Mouse (Mus musculus) brown adipose tissue, adult 24 weeks (tissue): ENCODE measurements around the gene Rph3al. TPM values are rescaled to one million over a fixed set of nuclear protein-coding genes. Genes with fewer than 3 reads are reported as not detected.

ENCODE experiments used
- H3K27ac ChIP-seq: fragments of 200-500 bp; replicated peaks from 2 replicates; pipeline ENCODE4 v1.5.1; 2012; ENCODE audit warnings: low read depth, mild to moderate bottlenecking, low read length
- H3K4me1 ChIP-seq: fragments of 200-500 bp; 2 replicates; pipeline ENCODE4 v1.6.1; 2012; ENCODE audit warnings: low read length, mixed read lengths; ENCODE audit not compliant: control insufficient read depth, insufficient read depth, insufficient read length
- H3K4me3 ChIP-seq: fragments of 200-500 bp; 2 replicates; pipeline ENCODE4 v1.5.1; 2012; ENCODE audit warnings: low read depth, mild to moderate bottlenecking, low read length, moderate library complexity; ENCODE audit not compliant: insufficient read depth
- polyA plus RNA-seq: library from polyadenylated mRNA; stranded (reverse); fragments of >200 nt; gene quantifications from 2 replicates; pipeline ENCODE4 v1.2.4, GENCODE M21; 2012; ENCODE audit not compliant: missing spikeins, insufficient read depth, insufficient read length

Rph3al gene
- polyA plus RNA-seq: 1.9 and 2.8 TPM in 2 replicates

GRCm38 (mm10) chr11:75938379-75938906 lies at the start of gene Rph3al:
Rph3al (minus strand) TSS chr11:75938429.
- no peak within 1 kb of the TSS for H3K4me3 ChIP-seq
- H3K27ac ChIP-seq: peak within 1 kb of the TSS; percentile 99

DNA sequence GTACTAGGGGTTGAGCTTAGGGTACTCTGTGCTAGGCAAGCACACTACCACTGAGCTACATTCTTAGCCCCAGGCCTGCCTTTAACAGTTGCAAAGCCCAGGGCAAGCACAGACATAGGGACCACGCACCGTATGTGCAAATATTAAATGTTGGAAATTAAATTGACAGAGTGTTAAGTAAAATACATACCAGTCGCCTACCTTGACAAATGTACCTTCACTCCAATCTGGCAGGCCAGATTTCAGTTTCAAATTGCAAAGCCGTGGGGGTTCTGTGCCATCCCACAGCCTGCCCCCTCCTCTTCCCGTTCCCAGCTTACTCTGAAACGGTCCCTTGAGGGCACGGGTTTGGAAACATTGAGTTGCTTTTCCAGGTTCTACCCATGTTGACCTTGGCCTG lies 47.7 kb upstream of the Rph3al start:
- Histone ChIP-seq H3K4me3 (no peak overlapping the region), H3K4me1 (no peaks in the 10 kb centered on the region), H3K27ac (no peak overlapping the region)

More at GRCm38 (mm10) chr11:75938379-75938906, at the start of gene Rph3al:
- H3K4me1 ChIP-seq: peaks cover 33% of the 10 kb centered on the region

DNA sequence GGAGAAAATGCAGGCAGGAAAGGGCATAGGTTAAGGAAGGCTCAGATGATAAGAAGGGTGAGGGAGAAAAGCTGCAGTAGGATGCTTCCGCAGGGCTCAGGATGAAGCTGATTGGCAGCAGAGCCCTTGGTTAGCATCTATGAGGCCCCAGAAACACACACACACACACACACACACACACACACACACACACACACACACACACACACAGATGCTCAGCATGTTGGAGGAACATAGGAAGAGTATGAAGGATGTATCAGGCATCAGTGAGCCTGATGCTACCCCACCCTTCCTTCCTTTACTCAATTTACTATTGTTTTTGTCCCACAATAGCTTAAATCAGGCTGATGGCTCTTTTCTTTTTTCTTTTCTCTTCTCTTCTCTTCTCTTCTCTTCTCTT lies 46.4 kb upstream of the Rph3al start:
- no peaks in the 10 kb centered on the region for H3K4me1 ChIP-seq
- H3K27ac ChIP-seq: no peak overlapping the region
- no peak overlapping the region for H3K4me3 ChIP-seq

- no peak overlapping the region for H3K4me3 ChIP-seq
- H3K27ac ChIP-seq: no peak overlapping the region
- no peaks in the 10 kb centered on the region for H3K4me1 ChIP-seq
These were observed 45.0 kb upstream of the Rph3al start for GRCm38 (mm10) chr11:75983194-75983593.

GRCm38 (mm10) chr11:75980413-75980812 lies 42.2 kb upstream of the Rph3al start:
- no peak overlapping the region for H3K27ac ChIP-seq
- no peaks in the 10 kb centered on the region for H3K4me1 ChIP-seq
- no peak overlapping the region for H3K4me3 ChIP-seq

DNA sequence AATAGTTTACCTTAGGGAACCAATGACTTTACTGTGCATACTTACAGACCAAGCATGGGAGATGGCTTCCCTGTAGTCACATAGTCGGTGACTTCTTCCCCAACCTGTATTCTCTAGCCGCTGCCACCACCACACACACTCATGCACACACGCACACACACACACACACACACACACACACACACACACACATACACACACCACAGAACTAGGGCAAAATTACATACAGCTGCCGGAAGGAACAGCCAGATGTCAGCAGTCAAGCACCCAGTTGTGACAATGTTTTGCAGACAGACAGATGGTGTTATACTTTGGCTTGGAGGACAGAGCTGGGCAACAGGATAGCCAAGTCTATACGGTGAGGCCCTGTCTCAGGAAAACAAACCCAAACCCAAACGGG lies 39.8 kb upstream of the Rph3al start:
- Histone ChIP-seq H3K4me3 (no peak overlapping the region), H3K4me1 (no peaks in the 10 kb centered on the region), H3K27ac (no peak overlapping the region)

DNA sequence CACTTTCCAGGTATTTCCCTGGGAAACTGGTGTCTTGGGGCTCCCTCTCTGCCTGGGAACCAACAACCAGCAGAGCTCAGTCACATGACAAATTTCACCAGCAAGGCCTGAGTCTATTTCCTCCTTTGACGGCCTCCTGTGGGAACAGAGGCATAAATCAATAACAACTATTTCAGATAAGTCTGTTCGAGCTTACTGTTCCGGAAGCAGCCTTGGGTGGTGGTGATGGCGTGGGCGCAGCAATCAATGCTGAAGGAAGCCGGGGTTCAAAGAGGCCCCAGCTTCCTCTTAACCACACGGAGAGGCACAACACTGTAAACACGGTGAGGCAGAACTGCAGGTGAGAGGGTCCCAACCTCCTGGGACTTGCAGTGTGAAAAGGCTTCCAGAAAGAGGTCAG lies 38.5 kb upstream of the Rph3al start:
- Histone ChIP-seq H3K4me3 (no peak overlapping the region), H3K4me1 (no peaks in the 10 kb centered on the region), H3K27ac (no peak overlapping the region)

GRCm38 (mm10) chr11:75973988-75974387 lies 35.8 kb upstream of the Rph3al start:
- Histone ChIP-seq H3K4me3 (no peak overlapping the region), H3K27ac (no peak overlapping the region), H3K4me1 (no peaks in the 10 kb centered on the region)

- Histone ChIP-seq H3K4me1 (no peaks in the 10 kb centered on the region), H3K27ac (no peak overlapping the region), H3K4me3 (no peak overlapping the region)
These were observed 34.8 kb upstream of the Rph3al start for GRCm38 (mm10) chr11:75972916-75973567.

DNA sequence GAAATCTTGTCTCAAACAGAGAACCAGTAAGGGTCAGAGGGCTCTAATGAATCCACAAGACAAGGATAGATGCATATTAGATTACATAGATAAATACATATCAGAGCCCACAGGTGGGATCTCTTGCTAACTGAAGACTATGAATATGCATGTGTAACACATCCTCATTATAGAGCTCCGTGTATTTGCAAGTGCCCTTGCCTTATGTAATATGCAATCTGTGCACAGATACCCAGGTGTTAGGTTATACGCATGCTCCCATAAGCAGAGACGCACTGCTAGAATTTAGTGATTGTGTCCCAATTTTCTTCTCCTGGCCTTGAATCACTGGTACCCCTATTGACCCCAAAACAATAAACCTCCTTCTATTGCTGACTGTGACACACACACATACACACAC lies 34.0 kb upstream of the Rph3al start:
- Histone ChIP-seq H3K4me1 (no peaks in the 10 kb centered on the region), H3K4me3 (no peak overlapping the region), H3K27ac (no peak overlapping the region)

GRCm38 (mm10) chr11:75970629-75971028 lies 32.4 kb upstream of the Rph3al start:
- Histone ChIP-seq H3K27ac (no peak overlapping the region), H3K4me1 (no peaks in the 10 kb centered on the region), H3K4me3 (no peak overlapping the region)

DNA sequence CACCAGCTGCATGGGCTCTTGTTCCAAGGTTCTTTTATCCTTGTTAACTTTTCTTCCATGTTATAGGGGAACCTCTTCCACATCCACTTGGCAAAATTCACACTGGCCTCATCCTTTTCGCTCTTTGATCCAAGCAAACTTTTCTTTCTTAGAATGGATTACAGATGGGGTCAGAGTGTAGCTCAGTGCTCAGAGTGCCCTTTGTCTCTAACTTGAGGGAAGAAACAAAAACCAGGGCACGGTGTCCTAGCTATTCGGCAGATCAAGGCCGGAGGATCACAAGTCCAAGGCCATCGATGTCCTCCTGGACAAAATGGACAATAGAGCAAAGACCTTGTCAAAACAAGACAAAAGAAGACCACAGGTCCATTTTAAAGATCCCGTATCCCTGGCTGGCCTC lies 30.5 kb upstream of the Rph3al start:
- Histone ChIP-seq H3K27ac (no peak overlapping the region), H3K4me3 (no peak overlapping the region), H3K4me1 (no peaks in the 10 kb centered on the region)

- peak overlapping the region; percentile 88 for H3K4me3 ChIP-seq
- H3K4me1 ChIP-seq: no peaks in the 10 kb centered on the region
- peak overlapping the region; percentile 50 for H3K27ac ChIP-seq
These were observed 28.5 kb upstream of the Rph3al start for GRCm38 (mm10) chr11:75966401-75967372.

- Histone ChIP-seq H3K27ac (peak overlapping the region; percentile 50; the same call in 1 of the 2 replicates), H3K4me1 (no peaks in the 10 kb centered on the region), H3K4me3 (peak overlapping the region; percentile 88)
These were observed 27.6 kb upstream of the Rph3al start for GRCm38 (mm10) chr11:75965674-75966400.

GRCm38 (mm10) chr11:75964476-75964730 lies 26.2 kb upstream of the Rph3al start:
- no peak overlapping the region for H3K27ac ChIP-seq
- H3K4me1 ChIP-seq: no peaks in the 10 kb centered on the region
- H3K4me3 ChIP-seq: no peak overlapping the region
